Mouse (Mus musculus) adrenal gland, adult (tissue): ENCODE data around the gene Bhlha9.

Experiments
- DNase-seq, 2 experiments: peaks; one replicate each; pipeline ENCODE4 v3.0.0; 2022 to 2023; ENCODE audit warnings: low spot score in 1 of 2; ENCODE audit not compliant: inconsistent age in 2 of 2

Gene Bhlha9

DNA sequence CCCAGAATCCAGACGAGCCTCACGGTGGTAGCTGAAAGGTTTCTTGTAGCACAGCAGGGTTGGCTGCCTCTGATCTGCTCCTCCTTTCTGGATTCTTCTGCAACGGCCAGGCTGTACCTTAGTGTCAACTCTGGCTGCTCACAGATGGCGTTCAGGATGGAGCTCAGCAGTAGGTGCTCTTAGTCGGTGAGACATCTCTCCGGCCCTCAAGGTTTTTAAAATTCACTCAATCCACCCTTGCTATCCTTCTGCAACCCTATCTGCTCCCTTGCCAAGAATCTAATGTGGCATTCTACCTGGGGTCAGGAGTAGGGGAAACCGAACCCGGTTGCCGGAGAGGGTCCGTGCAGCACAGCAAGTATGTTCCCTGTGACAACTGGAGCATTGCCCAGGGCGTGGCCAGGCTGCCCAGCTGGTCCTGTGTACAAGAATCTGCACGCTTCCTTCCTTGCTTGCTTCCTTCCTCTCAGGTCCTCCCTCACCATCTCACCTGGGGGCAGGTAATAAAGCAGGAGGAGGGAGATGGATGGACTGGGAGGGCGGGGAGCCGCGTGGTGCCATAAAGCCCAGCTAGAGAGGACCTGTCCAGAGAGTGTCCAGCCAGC lies at the start of gene Bhlha9:
Bhlha9 (plus strand) TSS at position 600 of the 605 bp plus-strand sequence.
- no peak for DNase-seq

DNA sequence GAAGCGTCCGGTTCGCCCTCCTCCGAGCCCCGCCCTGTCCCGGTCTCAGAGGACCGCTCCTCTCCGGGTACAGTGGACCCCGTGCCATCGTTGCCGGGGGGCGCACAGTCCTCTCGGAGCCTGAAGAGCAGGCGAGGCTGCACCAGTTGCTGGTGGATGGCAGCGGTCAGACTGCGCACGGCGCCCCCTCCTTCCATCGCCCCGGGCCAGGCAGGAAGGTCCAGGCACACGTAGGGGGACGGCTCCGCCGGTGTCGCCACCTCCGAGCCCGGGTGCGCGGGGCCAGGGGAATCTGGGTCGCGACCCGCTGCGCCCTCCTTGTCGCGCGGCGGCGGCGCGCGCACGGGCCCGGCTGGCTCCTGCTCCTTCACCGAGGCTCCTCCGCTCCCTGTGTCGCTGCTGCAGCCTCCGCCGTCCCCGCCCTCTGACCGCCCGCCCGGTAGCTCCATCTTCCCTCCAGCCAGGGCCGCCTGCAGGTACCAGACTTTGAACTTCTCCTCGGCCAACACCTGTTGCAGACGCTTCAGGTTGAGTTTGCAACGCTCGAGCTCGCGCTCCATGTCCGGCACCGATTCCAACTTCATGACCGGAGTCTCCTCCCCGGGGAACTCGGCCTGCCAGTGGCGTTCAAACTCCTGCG lies 49.6 kb upstream of the Bhlha9 start:
- DNase-seq = peak; percentile 56 to 83

DNA sequence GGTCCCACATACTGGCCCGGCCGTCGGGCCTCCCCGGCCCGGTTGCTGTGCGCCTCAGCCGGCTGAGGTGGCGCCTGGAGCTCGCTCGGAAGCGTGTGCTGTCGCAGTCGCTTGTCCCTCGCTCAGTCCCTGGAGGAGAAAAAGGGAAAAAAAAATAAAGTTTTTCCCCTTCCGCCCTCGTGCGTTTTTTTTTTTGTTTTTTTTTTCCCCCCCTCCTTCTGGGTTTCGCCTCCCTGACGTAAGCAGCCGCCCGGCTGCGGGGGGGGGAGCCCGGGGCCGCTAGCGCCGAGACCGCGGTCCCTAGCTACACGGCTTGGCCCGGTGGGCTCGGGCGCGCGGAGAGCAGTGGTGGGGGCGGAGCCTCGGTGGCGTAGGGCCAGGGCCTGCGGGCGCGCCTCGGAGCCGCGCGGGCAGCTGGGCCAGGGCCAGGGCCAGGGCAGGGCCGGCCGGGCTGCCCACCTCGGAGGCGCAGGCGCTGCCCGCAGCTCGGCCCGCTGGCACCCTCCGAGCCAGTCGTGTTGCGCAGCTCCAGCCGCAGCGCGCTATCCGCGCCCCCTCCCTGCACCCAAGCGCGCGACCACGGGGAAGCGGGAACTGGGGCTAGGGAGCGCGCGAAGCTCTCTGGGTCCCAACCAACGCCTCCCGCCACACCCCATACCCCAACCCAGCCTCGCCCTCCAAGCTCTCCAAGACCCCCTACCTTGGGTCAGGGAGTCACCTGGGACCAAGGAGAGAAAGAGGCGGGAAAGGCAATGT lies 48.9 kb upstream of the Bhlha9 start:
- DNase-seq = peak; percentile 76 to 84

DNA sequence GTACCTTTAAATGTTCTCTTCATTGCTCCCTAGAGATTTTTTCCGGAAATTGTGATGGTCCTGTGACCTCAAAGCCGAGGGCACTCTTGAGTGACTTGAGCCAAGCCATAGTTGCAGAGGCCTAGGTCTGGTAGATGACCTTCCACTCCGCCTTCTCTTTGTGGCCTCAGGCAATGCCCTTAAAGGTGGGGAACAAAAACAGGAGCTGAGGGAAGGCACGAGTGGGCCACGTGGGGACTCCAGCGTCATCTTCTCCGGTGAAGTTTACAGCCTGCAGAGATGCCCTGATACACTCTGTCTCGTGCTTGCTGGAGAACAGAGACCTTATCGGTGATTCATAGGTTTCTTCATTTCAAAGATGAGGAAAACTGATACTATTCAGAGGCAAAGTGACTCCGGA lies 48.2 kb upstream of the Bhlha9 start:
- no peak for DNase-seq

DNA sequence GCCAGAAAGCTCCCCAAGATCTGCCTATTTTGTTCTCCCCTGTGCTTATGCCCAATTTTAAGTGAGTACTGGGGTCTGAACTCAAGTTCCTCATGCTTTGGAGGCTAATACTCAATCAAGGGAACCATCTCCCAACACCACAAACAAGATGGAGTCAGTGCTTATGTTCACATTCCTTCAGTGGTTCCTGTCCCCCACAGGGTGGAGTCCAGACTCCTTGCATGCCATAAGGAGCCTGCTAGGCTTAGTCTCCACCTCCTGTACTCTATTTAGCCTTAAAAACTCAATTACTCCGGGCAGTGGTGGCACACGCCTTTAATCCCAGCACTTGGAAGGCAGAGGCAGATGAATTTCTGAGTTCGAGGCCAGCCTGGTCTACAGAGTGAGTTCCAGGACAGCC lies 47.4 kb upstream of the Bhlha9 start:
- DNase-seq = no peak

DNA sequence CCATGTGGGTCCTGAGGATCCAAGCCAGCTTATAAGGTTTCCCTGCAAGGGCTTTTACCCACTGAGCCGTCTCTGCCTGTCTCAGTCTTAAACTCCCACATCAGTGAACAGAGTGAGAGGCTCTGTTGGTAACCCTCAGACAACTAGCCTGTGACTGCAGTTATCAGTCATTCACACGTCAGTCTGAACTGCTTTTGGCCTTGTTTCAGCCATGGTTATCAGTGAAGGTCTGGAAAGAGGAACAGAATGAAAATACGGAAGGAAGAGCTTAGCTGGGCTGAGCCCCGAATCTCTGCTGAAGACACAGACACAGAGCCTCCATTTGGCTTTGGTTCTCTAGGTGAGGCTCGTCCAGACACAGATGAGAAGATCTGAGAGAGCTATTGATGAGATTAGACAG lies 43.7 kb upstream of the Bhlha9 start:
- DNase-seq = no peak

DNA sequence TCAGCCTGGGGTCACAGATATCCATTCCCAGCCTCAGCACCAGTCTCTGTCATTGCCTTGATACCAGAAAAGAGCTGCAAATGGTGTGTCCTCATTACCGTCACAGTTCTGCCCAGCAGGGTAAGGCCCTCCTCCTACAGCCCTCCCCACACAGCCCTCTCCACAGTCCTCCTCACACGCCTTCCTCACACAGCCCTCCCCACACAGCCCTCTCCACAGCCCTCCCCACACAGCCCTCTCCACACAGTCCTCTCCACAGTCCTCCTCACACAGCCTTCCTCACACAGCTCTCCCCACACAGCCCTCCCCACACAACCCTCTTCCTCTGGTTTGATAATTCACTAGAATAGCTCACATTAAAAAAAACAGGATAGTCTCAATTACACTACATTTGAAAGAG lies 42.2 kb upstream of the Bhlha9 start:
- no peak for DNase-seq

DNA sequence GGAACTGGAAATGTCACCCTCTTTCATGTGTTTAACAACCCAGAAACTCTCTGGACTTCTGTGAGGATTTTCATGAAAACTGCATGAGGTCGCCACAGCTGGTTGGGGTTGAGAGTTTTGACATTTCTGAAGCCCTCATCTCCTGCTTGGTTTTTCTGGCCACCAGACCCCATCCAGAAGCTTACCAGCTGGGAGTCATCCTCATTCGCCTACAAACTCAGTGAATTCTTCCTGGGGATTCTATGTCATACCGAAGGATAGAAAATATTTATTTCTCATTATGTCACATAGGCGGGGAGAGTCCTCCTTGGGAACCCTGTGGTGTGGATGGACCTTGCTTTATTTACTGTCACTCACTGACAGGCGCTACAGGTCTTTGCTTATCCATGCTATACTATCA lies 41.8 kb upstream of the Bhlha9 start:
- no peak for DNase-seq

DNA sequence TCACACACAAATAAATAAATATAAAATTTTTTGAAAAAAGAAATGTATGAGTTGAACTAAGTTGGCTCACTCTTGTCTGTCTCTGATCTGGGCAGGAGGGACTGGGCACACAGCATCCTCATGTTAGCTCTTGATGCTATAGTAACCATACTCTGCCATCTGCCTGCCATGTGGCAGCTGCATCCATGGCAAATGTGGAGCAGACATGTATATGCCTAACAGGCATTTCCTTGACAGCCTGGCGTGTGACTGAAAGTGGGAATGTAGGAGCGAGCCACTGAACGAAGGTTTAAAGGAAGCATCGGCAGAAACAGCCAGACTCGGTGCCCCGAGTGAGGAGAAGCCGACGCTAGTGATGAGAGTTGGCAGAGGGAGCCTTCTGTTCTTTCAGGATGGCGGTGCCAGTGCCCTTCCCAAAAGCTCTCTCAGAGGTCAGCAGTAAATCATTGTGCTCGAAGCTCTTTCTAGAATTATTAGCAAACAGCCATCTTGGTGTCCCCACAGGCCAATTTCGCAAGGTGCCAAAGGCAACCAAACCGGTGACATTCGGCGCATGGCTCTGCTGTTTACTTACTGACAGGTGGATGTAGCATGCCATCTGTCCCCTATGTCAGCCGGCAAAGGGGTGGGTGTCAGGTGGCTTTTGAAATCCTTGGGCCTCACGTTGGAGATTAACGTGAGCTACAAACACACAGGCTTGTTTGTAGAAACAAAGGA lies 32.8 kb upstream of the Bhlha9 start:
- no peak for DNase-seq

DNA sequence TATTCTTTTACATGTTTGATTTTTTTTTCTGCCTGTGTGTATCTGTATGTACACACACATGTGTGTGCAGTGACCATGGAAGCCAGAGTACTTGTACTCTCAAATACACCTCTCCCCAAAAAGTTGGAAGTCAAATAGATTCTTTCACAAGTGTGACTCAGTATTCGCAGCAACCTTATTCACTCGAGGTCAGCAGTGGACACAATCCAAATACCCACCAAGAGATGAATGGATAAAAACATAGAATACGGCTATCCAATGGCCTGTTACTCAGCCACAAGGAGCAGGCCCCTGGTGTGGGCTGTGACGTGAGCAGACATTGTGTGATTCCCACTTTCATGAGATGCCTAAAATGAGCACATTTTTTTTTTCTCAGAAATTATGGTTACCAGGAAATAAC lies 32.0 kb upstream of the Bhlha9 start:
- DNase-seq = peak in 1 of 2 experiments; percentile 56

DNA sequence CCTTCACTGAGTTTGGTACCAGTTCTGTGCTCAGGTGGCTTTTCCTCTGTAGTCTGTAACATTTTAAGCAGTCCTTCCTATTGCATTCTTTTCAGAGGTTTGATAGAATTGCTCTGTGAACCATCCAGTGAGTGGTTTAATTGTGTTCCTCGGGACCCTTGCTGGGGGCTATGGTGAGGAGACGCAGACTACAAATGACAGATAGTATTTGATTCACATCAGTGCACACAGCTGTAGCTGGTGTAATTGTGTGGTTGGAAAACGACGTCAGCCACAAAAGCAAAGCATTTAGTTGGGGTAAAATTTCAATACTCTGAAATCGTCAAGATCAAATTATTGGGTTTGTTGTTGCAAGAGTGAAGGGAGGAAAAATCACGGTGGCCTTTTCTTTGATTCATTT lies 28.0 kb upstream of the Bhlha9 start:
- DNase-seq = no peak

DNA sequence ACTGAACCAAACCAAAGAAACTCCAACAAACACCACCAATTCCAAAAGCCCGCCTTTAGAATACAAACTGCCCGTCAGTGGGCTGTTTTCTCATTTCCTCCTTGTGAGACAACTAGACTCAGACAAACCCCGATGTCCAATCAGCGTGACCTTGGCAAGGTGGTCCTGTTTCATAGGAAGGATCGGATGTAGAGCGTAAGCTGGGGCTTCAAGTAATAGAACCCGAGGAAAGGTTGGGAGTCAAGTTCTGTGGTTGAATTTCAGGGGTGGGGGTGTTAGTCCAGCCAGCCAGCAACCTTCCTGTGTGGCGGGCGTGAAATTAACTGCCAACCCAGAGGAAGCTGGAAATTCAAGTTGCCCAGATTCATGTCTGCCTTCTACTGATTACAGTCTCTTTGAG lies 27.2 kb upstream of the Bhlha9 start:
- no peak for DNase-seq

DNA sequence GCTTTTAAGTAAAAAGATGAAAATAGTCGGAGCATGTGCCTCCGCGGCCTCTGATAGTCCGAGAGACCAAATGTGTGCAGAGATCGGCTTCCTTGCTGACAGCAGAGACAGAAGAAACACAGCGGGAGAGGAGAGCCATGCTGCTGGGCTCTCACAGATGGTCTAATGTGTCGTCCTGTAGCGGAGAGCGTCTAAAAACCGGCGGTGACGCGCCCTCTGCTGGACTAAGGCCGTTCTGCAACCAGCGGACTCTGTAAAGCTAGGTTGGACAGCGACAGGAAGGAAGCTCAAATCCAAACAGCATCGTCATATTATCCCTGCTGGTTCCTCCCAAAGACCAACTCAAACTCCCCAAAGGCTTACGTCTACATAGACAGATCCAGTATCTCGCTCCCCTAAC lies 26.3 kb upstream of the Bhlha9 start:
- DNase-seq = peak; percentile 88 to 96

DNA sequence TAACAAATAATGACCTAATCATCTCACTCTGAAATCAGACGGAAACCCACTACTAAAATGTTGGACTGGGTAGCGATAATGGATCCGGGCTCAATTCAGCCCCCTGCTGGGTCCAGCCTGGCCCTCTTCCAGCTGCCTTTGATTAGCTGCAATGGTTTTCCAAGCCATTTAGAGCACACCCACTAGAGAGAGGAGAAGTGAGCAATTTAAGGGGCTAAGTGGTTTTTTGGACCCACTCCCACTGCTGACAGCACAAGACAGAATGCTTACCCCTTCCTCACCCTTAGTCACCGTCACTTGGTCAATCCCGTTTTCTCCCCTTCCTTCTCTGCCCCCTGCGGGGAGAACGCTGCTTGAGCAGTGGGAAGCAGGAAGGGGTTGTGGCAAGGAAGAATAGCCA lies 25.2 kb upstream of the Bhlha9 start:
- peak in 1 of 2 experiments; percentile 27 for DNase-seq

DNA sequence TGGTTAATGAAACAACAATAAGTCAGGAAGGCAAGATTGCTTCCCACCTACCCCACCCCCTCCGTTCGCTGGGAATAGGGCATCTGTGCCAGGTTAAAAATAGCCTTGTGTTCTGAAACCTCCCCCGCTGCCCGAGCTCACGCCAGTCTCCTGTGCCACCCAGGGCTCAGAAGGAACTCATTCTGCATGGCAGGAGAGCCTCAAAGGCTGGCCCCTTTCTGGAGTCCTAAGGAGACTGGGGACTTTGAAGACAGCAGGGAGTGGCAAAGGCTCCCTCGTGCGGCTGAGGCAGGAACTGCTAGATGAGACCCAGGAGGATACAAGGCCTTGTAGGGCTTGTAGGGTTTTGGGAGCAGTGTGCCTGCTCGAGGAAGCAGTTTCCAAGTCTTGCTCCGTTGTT lies 24.8 kb upstream of the Bhlha9 start:
- peak; percentile 76 to 93 for DNase-seq

DNA sequence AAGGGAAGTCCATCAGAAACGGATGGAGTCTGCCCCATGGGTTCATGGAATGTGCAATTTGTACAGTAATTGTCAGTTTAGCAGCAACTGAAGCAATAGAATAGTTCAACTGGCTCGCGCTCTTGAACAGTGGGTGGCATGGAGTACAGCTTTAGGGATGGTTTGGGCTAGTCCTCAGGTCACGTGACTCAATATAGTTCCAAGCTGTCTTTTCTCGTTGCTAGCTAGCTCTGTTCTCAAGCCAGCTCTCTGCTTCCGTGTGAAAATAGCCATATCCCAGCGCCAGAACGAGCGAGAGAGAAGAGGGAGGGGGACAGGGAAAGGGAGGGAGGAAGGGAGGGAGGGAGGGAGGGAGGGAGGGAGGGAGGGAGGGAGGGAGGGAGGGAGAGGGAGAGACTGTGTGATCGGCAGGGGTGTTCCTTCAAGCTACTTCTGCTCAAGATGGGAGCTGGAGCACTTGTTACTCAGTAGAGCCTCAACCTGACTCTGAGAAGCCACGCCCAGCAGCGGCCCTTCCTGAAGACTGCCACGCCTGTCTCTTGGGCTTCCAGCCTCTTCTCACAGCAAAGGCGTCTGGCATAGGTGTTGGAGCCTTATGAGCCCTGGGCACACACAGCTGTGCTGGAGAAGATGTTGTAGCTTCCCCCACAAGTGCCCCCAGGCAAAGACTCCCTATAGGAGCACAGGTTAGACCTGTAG lies 21.3 kb upstream of the Bhlha9 start:
- no peak for DNase-seq

DNA sequence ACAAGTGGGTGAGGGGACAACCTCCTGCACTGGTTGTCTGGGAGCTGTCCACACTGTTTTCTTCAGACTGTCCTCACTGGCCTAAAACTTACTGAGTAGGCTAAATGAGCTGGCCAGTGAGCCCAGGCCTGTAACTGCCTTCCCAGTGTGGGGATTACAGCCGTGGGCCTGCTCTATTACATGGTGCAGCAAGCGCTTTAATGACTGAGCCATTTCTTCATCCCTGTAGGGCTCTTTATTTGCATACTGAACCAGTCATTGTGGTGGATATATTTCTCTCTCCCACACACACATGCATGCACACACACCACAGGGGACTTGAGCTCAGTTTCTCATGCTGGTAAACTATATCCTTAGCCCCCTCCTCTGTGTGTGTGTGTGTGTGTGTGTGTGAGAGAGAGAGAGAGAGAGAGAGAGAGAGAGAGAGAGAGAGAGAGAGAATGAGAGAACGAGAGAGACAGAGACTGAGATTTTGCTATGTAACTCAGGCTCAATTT lies 19.4 kb upstream of the Bhlha9 start:
- no peak for DNase-seq

DNA sequence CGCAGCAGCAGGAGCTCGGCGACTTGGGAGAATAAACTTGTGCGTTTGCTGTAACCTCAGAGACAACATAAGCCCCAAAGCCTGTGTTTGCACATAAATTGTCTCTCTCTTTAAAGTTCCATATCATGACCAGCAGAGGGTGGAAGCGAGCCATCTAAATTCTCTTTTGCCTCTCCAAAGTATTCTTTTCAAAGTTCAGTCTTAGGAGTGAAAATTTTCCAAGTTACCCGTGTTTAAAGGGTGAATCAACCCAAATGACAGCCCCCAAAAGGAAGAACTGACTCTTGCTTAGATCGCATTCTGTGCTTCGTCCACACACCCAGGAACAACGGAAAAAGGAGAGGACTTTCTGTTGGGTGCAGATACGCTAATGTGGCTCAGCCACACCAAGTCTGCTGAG lies 17.2 kb upstream of the Bhlha9 start:
- DNase-seq = peak; percentile 43 to 82

DNA sequence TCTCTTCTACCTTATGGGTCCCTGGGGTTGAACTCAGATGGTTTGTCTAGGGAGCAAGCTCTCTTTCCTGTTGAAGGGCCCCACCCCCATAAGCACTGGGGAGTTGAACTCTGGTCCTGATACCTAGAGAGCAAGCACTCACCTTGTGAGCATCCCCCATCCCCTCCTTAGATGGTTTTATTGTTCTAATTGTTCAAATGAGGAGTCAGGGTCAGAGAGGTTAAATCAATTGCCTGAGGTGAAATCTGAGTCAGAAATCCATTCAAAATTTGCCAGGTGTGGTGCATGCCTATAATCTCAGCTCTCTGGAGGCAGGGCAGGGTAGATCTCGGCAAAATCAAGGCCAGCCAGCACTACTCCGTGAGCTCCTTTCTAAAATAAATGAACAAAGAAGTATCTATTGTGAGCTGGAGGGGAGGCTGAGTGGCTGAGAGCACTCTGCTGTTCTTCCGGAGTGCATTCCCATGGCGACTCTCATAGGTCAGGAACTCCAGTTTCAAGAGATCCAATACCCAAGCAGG lies 14.8 kb upstream of the Bhlha9 start:
- DNase-seq = no peak

DNA sequence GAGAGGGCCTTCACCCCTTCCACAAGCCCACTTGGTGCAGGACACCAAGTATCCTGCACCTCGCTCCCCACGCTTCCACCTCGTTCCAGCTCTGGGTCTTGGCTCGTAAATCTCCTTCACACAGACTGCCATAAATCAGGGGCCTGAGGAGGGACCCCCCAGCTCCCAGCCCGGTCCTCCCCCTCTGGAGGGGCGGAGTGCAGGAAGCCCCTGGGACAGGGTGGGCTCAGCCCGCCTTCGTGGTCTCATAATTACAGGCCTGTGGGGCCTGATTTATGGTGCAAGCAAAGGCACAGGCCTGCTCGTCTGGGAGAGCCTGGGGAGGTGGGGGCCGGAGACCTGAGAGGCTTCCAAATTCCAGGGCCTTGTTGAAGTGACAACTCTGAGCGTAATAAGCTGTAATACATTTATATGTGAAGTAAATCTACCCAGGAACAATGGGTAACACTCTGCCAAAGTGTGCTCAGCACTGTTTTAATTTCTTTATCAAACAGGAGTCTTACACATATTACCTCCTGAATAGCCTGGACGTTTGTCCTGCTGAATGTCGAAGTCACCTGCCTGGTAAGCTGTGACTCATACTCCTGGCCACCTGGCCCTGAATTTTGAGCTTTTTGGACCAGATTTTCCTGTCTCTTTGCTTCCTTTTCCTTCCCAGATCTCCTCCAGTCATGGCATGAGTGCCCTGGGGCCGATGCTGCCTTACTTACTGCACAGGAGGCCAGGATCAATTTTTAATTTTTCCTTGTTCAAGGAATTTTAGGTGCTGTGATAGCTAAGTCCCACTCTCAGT lies 12.9 kb upstream of the Bhlha9 start:
- no peak for DNase-seq
